Mouse (Mus musculus) MEL (cell line): ENCODE results near the gene Entr1. TPM values are rescaled to one million over a fixed set of nuclear protein-coding genes. Genes with fewer than 3 reads are reported as not detected.

Experiments used
- DNase-seq: peaks from one replicate; pipeline ENCODE4 v3.0.0; 2011; ENCODE audit warnings: low read depth, low spot score
- H3K27ac ChIP-seq: 2 replicates; pipeline ENCODE4 v1.5.1; 2012; ENCODE audit warnings: low read depth, mild to moderate bottlenecking, control low read depth, low read length, moderate library complexity; ENCODE audit not compliant: control insufficient read depth
- H3K27me3 ChIP-seq, 2 experiments: fragments of 150-350 bp in 1 of 2; sonication (generic) in 1 of 2; 2 replicates each; pipeline ENCODE4 v1.6.1; 2012; ENCODE audit warnings: low read length in 2 of 2, mild to moderate bottlenecking in 2 of 2, improper control_type of control experiment in 1 of 2, moderate library complexity in 1 of 2; ENCODE audit not compliant: insufficient read depth in 2 of 2, control insufficient read depth in 1 of 2
- H3K36me3 ChIP-seq, 2 experiments: 2 replicates each; pipeline ENCODE4 v1.6.1; 2012 to 2014; ENCODE audit warnings: low read length in 2 of 2, improper control_type of control experiment in 1 of 2, inconsistent platforms in 1 of 2, mild to moderate bottlenecking in 1 of 2; ENCODE audit not compliant: insufficient read depth in 2 of 2, control insufficient read depth in 1 of 2
- H3K4me1 ChIP-seq, 2 experiments: fragments of 150-350 bp in 1 of 2; sonication (generic) in 1 of 2; 2 replicates each; pipeline ENCODE4 v1.6.1; 2012; ENCODE audit warnings: low read length in 2 of 2, improper control_type of control experiment in 1 of 2, mild to moderate bottlenecking in 1 of 2; ENCODE audit not compliant: insufficient read depth in 2 of 2, control insufficient read depth in 1 of 2
- H3K4me3 ChIP-seq, 2 experiments: fragments of 150-350 bp in 1 of 2; sonication (generic) in 1 of 2; 2 replicates each; pipeline ENCODE4 v1.5.1; 2012; ENCODE audit warnings: low read depth in 2 of 2, low read length in 2 of 2, mild to moderate bottlenecking in 2 of 2, moderate library complexity in 2 of 2, control low read depth in 1 of 2, improper control_type of control experiment in 1 of 2; ENCODE audit not compliant: control insufficient read depth in 1 of 2, insufficient read depth in 1 of 2
- H3K79me2 ChIP-seq: 2 replicates; pipeline ENCODE4 v1.6.1; 2012; ENCODE audit warnings: mild to moderate bottlenecking, low read length, moderate library complexity; ENCODE audit not compliant: control insufficient read depth, poor library complexity, insufficient read depth
- H3K9ac ChIP-seq: 2 replicates; pipeline ENCODE4 v1.6.1; 2012; ENCODE audit warnings: low read depth, mild to moderate bottlenecking, control low read depth, low read length, moderate library complexity; ENCODE audit not compliant: control insufficient read depth, poor library complexity, severe bottlenecking
- H3K9me3 ChIP-seq: fragments of 150-350 bp; sonication (generic); replicated peaks from 2 replicates; pipeline ENCODE4 v1.6.1; 2012; ENCODE audit warnings: mild to moderate bottlenecking, low read length, improper control_type of control experiment, moderate library complexity; ENCODE audit not compliant: insufficient read depth
- BHLHE40 ChIP-seq: IDR thresholded peaks from 2 replicates; pipeline ENCODE4 v1.6.1; 2012; ENCODE audit warnings: low read depth, mild to moderate bottlenecking, inconsistent platforms, low read length, improper control_type of control experiment, borderline replicate concordance
- CHD1 ChIP-seq: IDR thresholded peaks from 2 replicates; pipeline ENCODE4 v1.6.1; 2012; ENCODE audit warnings: low read depth, mild to moderate bottlenecking, inconsistent platforms, low read length, improper control_type of control experiment
- CHD2 ChIP-seq: IDR thresholded peaks from 2 replicates; pipeline ENCODE4 v1.6.1; 2011; ENCODE audit warnings: low read length, improper control_type of control experiment
- CTCF ChIP-seq, 3 experiments: IDR thresholded peaks in 2 of 3; conservative IDR thresholded peaks in 1 of 3; 2 replicates each; pipeline ENCODE4 v1.5.1; 2011 to 2012; ENCODE audit warnings: low read length in 3 of 3, low read depth in 2 of 3, mild to moderate bottlenecking in 2 of 3, improper control_type of control experiment in 1 of 3, inconsistent platforms in 1 of 3, mixed read lengths in 1 of 3, moderate library complexity in 1 of 3; ENCODE audit not compliant: control insufficient read depth in 1 of 3, insufficient read depth in 1 of 3, poor library complexity in 1 of 3, severe bottlenecking in 1 of 3
- E2F4 ChIP-seq: IDR thresholded peaks from 2 replicates; pipeline ENCODE4 v1.6.1; 2011; ENCODE audit warnings: low read depth, low read length, improper control_type of control experiment, borderline replicate concordance
- EP300 ChIP-seq, 2 experiments: IDR thresholded peaks; 2 replicates each; pipeline ENCODE4 v1.6.1; 2011; ENCODE audit warnings: improper control_type of control experiment in 2 of 2, low read length in 2 of 2, low read depth in 1 of 2, mild to moderate bottlenecking in 1 of 2
- ETS1 ChIP-seq: IDR thresholded peaks from 2 replicates; pipeline ENCODE4 v1.6.1; 2012; ENCODE audit warnings: low read depth, mild to moderate bottlenecking, inconsistent platforms, low read length, improper control_type of control experiment, moderate library complexity
- GABPA ChIP-seq: IDR thresholded peaks from 2 replicates; pipeline ENCODE4 v1.6.1; 2012; ENCODE audit warnings: low read depth, mild to moderate bottlenecking, inconsistent platforms, low read length, improper control_type of control experiment, moderate library complexity
- JUND ChIP-seq: IDR thresholded peaks from 2 replicates; pipeline ENCODE4 v1.6.1; 2011; ENCODE audit warnings: low read depth, mild to moderate bottlenecking, improper control_type of control experiment, low read length
- MAFK ChIP-seq: IDR thresholded peaks from 2 replicates; pipeline ENCODE4 v1.6.1; 2011; ENCODE audit warnings: low read depth, mild to moderate bottlenecking, low read length, improper control_type of control experiment, borderline replicate concordance
- MAX ChIP-seq: IDR thresholded peaks from 2 replicates; pipeline ENCODE4 v1.6.1; 2011; ENCODE audit warnings: low read length, improper control_type of control experiment
- MEF2A ChIP-seq: IDR thresholded peaks from 2 replicates; pipeline ENCODE4 v1.6.1; 2014; ENCODE audit warnings: low read depth, mild to moderate bottlenecking, inconsistent platforms, low read length, improper control_type of control experiment; ENCODE audit not compliant: poor library complexity, insufficient replicate concordance, severe bottlenecking; ENCODE audit errors: extremely low read depth
- MXI1 ChIP-seq: IDR thresholded peaks from 2 replicates; pipeline ENCODE4 v1.6.1; 2011; ENCODE audit warnings: mild to moderate bottlenecking, low read depth, low read length, improper control_type of control experiment
- MYB ChIP-seq: IDR thresholded peaks from 2 replicates; pipeline ENCODE4 v1.6.1; 2011; ENCODE audit warnings: mild to moderate bottlenecking, low read depth, low read length, improper control_type of control experiment
- MYC ChIP-seq: IDR thresholded peaks from 2 replicates; pipeline ENCODE4 v1.6.1; 2011; ENCODE audit warnings: low read depth, mild to moderate bottlenecking, low read length, improper control_type of control experiment, moderate library complexity
- NELFE ChIP-seq: IDR thresholded peaks from 2 replicates; pipeline ENCODE4 v1.6.1; 2011; ENCODE audit warnings: low read depth, low read length, improper control_type of control experiment
- NRF1 ChIP-seq: IDR thresholded peaks from 2 replicates; pipeline ENCODE4 v1.6.1; 2014; ENCODE audit warnings: low read depth, mild to moderate bottlenecking, inconsistent platforms, low read length, improper control_type of control experiment, moderate library complexity; ENCODE audit not compliant: poor library complexity, insufficient read depth, severe bottlenecking
- POLR2A ChIP-seq, 2 experiments: IDR thresholded peaks; 2 replicates each; pipeline ENCODE4 v1.6.1; 2011 to 2012; ENCODE audit warnings: low read length in 2 of 2, mild to moderate bottlenecking in 2 of 2, control low read depth in 1 of 2, improper control_type of control experiment in 1 of 2, low read depth in 1 of 2, moderate library complexity in 1 of 2; ENCODE audit not compliant: control insufficient read depth in 1 of 2, insufficient read depth in 1 of 2, poor library complexity in 1 of 2
- POLR2AphosphoS5 ChIP-seq: IDR thresholded peaks from 2 replicates; pipeline ENCODE4 v1.6.1; 2012; ENCODE audit warnings: low read depth, borderline replicate concordance, mild to moderate bottlenecking, inconsistent platforms, low read length, moderate library complexity, mixed read lengths
- RAD21 ChIP-seq: IDR thresholded peaks from 2 replicates; pipeline ENCODE4 v1.6.1; 2011; ENCODE audit warnings: mild to moderate bottlenecking, low read depth, low read length, improper control_type of control experiment
- RCOR1 ChIP-seq: IDR thresholded peaks from 2 replicates; pipeline ENCODE4 v1.6.1; 2012; ENCODE audit warnings: low read depth, mild to moderate bottlenecking, inconsistent platforms, low read length, improper control_type of control experiment
- SIN3A ChIP-seq: IDR thresholded peaks from 2 replicates; pipeline ENCODE4 v1.6.1; 2012; ENCODE audit warnings: low read length, improper control_type of control experiment, inconsistent platforms
- TCF12 ChIP-seq: IDR thresholded peaks from 2 replicates; pipeline ENCODE4 v1.6.1; 2014; ENCODE audit warnings: low read depth, mild to moderate bottlenecking, inconsistent platforms, low read length, improper control_type of control experiment, moderate library complexity
- UBTF ChIP-seq: IDR thresholded peaks from 2 replicates; pipeline ENCODE4 v1.6.1; 2012; ENCODE audit warnings: low read depth, mild to moderate bottlenecking, inconsistent platforms, low read length, improper control_type of control experiment, moderate library complexity, borderline replicate concordance; ENCODE audit not compliant: insufficient read depth
- USF1 ChIP-seq: IDR thresholded peaks from 2 replicates; pipeline ENCODE4 v1.6.1; 2014; ENCODE audit warnings: low read depth, mild to moderate bottlenecking, inconsistent platforms, low read length, improper control_type of control experiment, moderate library complexity
- USF2 ChIP-seq, 2 experiments: IDR thresholded peaks; 2 replicates each; pipeline ENCODE4 v1.6.1; 2011 to 2012; ENCODE audit warnings: improper control_type of control experiment in 2 of 2, low read length in 2 of 2, borderline replicate concordance in 1 of 2, inconsistent platforms in 1 of 2, low read depth in 1 of 2, mild to moderate bottlenecking in 1 of 2; ENCODE audit not compliant: insufficient read depth in 1 of 2
- ZC3H11A ChIP-seq: IDR thresholded peaks from 2 replicates; pipeline ENCODE4 v1.6.1; 2012; ENCODE audit warnings: low read depth, mild to moderate bottlenecking, inconsistent platforms, low read length, improper control_type of control experiment
- ZKSCAN1 ChIP-seq: IDR thresholded peaks from 2 replicates; pipeline ENCODE4 v1.6.1; 2012; ENCODE audit warnings: low read depth, mild to moderate bottlenecking, inconsistent platforms, low read length, improper control_type of control experiment, moderate library complexity
- polyA plus RNA-seq, 2 experiments: library from polyadenylated mRNA; stranded (reverse) in 1 of 2; unstranded in 1 of 2; fragments of >175 nt in 1 of 2; fragments of >200 nt in 1 of 2; gene quantifications; 2 replicates each; pipeline versions ENCODE4 v1.2.1 to v1.2.4; 2012; ENCODE audit warnings: low replicate concordance in 2 of 2, low read depth in 1 of 2; ENCODE audit not compliant: insufficient read length in 2 of 2, insufficient read depth in 1 of 2, missing spikeins in 1 of 2
- total RNA-seq: library from RNA; depleted of rRNA; stranded (reverse); fragments of 300-350 nt; gene quantifications from 2 replicates; pipeline ENCODE4 v1.2.3, GENCODE M21; 2012

Gene Entr1
- total and polyA plus RNA-seq, 3 experiments = 63.6 to 71.1 TPM; not detected in 1

- Histone ChIP-seq H3K9me3 (no peaks in the 10 kb centered on the region), H3K4me3 (no peak overlapping the region), H3K36me3 (no peaks in the 10 kb centered on the region; a peak in 1 of 4 replicates), H3K27ac (no peak overlapping the region), H3K27me3 (no peaks in the 10 kb centered on the region), H3K9ac (peak overlapping the region; percentile 46), H3K79me2 (peaks cover 18% of the 10 kb centered on the region), H3K4me1 (peaks cover 1 to 19% of the 10 kb centered on the region in 2 experiments; a peak in 3 of 4 replicates)
- no peak for DNase-seq
- TF ChIP-seq E2F4 (no peak), ZC3H11A (no peak), MAX (no peak), JUND (no peak), CHD2 (no peak), SIN3A (no peak), POLR2AphosphoS5 (no peak)
Observed at GRCm38 (mm10) chr2:26409362-26409761, 20.2 kb upstream of the Entr1 start.

DNA sequence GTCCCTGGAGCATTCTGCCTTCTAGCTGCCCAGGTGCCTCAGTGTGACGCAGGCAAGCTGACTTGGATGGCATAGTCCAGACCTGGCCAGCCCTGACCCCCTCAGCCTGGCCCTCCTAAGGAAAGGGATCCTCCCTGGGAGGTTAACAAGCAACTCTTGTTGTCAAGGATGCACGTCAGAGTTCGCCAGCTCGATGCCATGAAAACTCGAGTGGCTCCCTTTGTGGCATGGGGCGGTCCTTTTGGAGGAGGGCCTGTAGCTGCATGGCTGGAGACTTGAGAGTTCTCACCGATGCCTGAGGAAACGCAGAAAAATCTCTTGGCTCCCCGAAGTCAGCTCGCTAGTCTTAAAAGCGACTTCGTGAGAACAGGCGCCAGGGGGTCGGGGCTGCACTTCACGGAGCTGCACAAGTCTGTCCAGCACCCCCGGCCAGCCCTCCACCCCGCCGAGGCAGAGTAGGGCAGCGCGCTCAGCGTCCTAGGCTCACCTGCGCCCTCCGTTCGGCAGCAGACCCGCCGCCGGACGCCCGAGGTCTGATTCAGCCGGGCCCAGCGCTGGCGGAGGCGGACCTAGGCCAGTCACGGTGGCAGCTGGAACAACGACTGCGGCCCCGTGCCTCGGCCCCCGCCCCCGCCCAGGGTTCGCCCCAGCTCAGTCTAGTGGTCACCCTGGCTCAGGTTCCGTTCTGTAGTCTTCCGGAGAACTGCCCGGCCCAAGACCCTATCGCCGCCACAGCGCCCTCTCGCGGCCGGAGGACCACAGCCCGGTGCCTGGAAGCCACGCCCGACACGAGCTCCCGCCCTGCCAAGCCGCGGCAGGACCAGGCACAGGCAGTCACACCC is 19.6 kb upstream of the Entr1 start, which contains the start of gene Inpp5e:
Inpp5e (minus strand) TSS at position 689 of the 842 bp plus-strand sequence.
- Histone ChIP-seq H3K36me3 (no peaks in the 10 kb centered on the region; a peak in 1 of 4 replicates), H3K9ac (peak within 1 kb of the TSS; percentile 85), H3K27me3 (no peaks in the 10 kb centered on the region), H3K27ac (0 out of 2 replicates have a peak within 1 kb of the TSS, but pooled peaks have one; percentile 8), H3K9me3 (no peaks in the 10 kb centered on the region), H3K79me2 (peaks cover 18% of the 10 kb centered on the region), H3K4me3 (peak within 1 kb of the TSS; percentile 74 to 83), H3K4me1 (peaks cover 1 to 19% of the 10 kb centered on the region in 2 experiments; a peak in 3 of 4 replicates)
- DNase-seq = peak; percentile 92
- no peak for TF ChIP-seq BHLHE40
- no peak for TF ChIP-seq MXI1
- TF ChIP-seq JUND = no peak
- no peak for TF ChIP-seq RCOR1
- no peak for TF ChIP-seq CHD1
- no peak for TF ChIP-seq MYC
- TF ChIP-seq RAD21 = no peak
- no peak for TF ChIP-seq USF2 (IDR thresholded peaks at IDR 0.05; ENCODE audit: borderline replicate concordance in 1 of 2, insufficient read depth in 1 of 2, low read depth in 1 of 2, low read length in 2 of 2)
- no peak for TF ChIP-seq ZKSCAN1
- no peak for TF ChIP-seq NRF1
- no peak for TF ChIP-seq ZC3H11A
- TF ChIP-seq POLR2AphosphoS5 = no peak
- TF ChIP-seq MAX = no peak
- TF ChIP-seq POLR2A (IDR thresholded peaks at IDR 0.05; ENCODE audit: control insufficient read depth in 1 of 2, insufficient read depth in 1 of 2, low read depth in 1 of 2, low read length in 2 of 2, poor library complexity in 1 of 2) = peak; percentile 62 to 76; a peak in 3 of 4 replicates
- no peak for TF ChIP-seq E2F4
- TF ChIP-seq NELFE = peak; percentile 47
- no peak for TF ChIP-seq USF1
- TF ChIP-seq MYB = no peak
- peak; percentile 50 to 96 (median 89); a peak in 5 of 6 replicates for TF ChIP-seq CTCF (IDR thresholded peaks at IDR 0.05 in 2 of 3, conservative IDR thresholded peaks at IDR 0.05 in 1 of 3; ENCODE audit: control insufficient read depth in 1 of 3, insufficient read depth in 1 of 3, low read depth in 2 of 3, low read length in 3 of 3, poor library complexity in 1 of 3, severe bottlenecking in 1 of 3)
- TF ChIP-seq TCF12 = no peak
- no peak for TF ChIP-seq GABPA
- TF ChIP-seq UBTF = no peak
- TF ChIP-seq MEF2A = no peak
- no peak for TF ChIP-seq EP300 (IDR thresholded peaks at IDR 0.05; ENCODE audit: low read depth in 1 of 2, low read length in 2 of 2)
- no peak for TF ChIP-seq ETS1
- TF ChIP-seq MAFK = no peak
